Mouse (Mus musculus) neural tube, embryonic 13.5 days (tissue): ENCODE data around the gene Il12b. TPM values are rescaled to one million over a fixed set of nuclear protein-coding genes. Genes with fewer than 3 reads are reported as not detected.
A peak's percentile ranks its signal among the peaks of the same experiment; 100 is the strongest.

Source experiments
- ATAC-seq: fragments of 200-750 bp; cut with Nextera tagmentation; 2 replicates; pipeline ENCODE4 v1.8.0; 2017; ENCODE audit warnings: low read depth, mild to moderate bottlenecking, moderate TSS enrichment, moderate library complexity
- H3K27ac ChIP-seq: fragments of 300-500 bp; sonication (generic); replicated peaks from 2 replicates; pipeline ENCODE4 v1.5.1; 2015; ENCODE audit warnings: moderate library complexity, mild to moderate bottlenecking, inconsistent platforms
- H3K27me3 ChIP-seq: fragments of 300-500 bp; sonication (generic); 2 replicates; pipeline ENCODE4 v1.6.1; 2015; ENCODE audit warnings: mild to moderate bottlenecking, inconsistent platforms
- H3K36me3 ChIP-seq: fragments of 300-500 bp; sonication (generic); 2 replicates; pipeline ENCODE4 v1.6.1; 2015; ENCODE audit warnings: mild to moderate bottlenecking, inconsistent platforms
- H3K4me1 ChIP-seq: fragments of 300-500 bp; sonication (generic); replicated peaks from 2 replicates; pipeline ENCODE4 v1.6.1; 2015; ENCODE audit warnings: inconsistent platforms
- H3K4me2 ChIP-seq: fragments of 300-500 bp; sonication (generic); 2 replicates; pipeline ENCODE4 v1.6.1; 2015; ENCODE audit warnings: inconsistent platforms, mild to moderate bottlenecking, moderate library complexity
- H3K4me3 ChIP-seq: fragments of 300-500 bp; sonication (generic); 2 replicates; pipeline ENCODE4 v1.5.1; 2015; ENCODE audit warnings: mild to moderate bottlenecking, inconsistent platforms
- H3K9ac ChIP-seq: fragments of 300-500 bp; sonication (generic); 2 replicates; pipeline ENCODE4 v1.6.1; 2015; ENCODE audit warnings: moderate library complexity, mild to moderate bottlenecking, inconsistent platforms
- H3K9me3 ChIP-seq: fragments of 300-500 bp; sonication (generic); 2 replicates; pipeline ENCODE4 v1.6.1; 2016; ENCODE audit warnings: inconsistent platforms
- WGBS: fragments of 180-500 bp; shearing (Covaris S2); methylation state at CpG from one replicate; pipeline ENCODE4 v1.1.7; 2015; 5-methylcytosine and 5-hydroxymethylcytosine counted together
- polyA plus RNA-seq: library from polyadenylated mRNA; unstranded; fragments of >200 nt; fragmentation: Nextera tagmentation; extraction: Ambion mirVana; gene quantifications from 2 replicates; pipeline ENCODE4 v1.2.1, GENCODE M21; 2015

The Il12b gene
- not detected in 2 replicates for polyA plus RNA-seq

DNA sequence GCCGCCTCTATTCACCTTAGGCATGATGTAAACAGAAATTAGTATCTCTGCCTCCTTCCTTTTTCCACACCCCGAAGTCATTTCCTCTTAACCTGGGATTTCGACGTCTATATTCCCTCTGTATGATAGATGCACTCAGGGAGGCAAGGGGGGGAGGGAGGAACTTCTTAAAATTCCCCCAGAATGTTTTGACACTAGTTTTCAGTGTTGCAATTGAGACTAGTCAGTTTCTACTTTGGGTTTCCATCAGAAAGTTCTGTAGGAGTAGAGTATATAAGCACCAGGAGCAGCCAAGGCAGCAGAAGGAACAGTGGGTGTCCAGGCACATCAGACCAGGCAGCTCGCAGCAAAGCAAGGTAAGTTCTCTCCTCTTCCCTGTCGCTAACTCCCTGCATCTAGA lies at the start of gene Il12b:
Il12b (plus strand) TSS at position 301 of the 400 bp plus-strand sequence.
- Histone ChIP-seq H3K36me3 (no peaks in the 10 kb centered on the region), H3K4me2 (peak within 1 kb of the TSS; percentile 66), H3K27me3 (no peaks in the 10 kb centered on the region), H3K9me3 (no peaks in the 10 kb centered on the region), H3K4me1 (peaks cover 21% of the 10 kb centered on the region), H3K9ac (peak within 1 kb of the TSS; percentile 61), H3K4me3 (peak within 1 kb of the TSS; percentile 38), H3K27ac (no peak within 1 kb of the TSS)
- WGBS = 84% methylated on average over 6 of the region's 6 CpGs
- ATAC-seq = no peak

DNA sequence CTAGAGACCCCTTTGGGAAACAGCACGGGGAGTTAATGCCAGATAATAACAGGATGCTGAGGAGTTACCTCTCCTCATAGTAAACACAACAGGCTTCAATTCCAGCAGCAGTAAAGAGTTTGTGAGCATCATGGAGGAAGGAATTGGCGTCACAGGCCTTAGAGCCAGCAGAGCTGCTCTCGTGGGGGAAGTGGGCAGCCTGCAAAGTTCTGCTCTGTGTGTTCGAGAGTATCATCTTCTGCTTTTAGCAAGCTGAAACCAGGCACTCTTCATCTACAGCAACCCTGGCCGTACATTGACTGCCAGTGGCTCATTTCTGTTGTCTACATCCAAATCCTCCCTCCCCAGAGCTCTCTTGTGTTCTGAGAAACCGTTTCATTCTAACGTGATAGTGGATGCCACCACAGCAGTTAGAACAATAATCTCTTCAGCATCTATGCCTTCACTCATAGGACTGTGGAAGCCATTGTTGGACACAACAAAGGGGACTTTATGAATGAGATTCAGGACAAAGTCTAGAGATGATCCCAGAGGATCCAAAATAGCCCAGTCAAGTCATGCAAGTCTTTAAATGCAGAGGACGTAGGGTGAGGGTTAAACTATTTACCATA lies 44.9 kb upstream of the Il12b start:
- Histone ChIP-seq H3K4me2 (no peak overlapping the region), H3K36me3 (no peaks in the 10 kb centered on the region), H3K9me3 (no peaks in the 10 kb centered on the region), H3K27me3 (no peaks in the 10 kb centered on the region), H3K4me1 (no peaks in the 10 kb centered on the region), H3K4me3 (no peak overlapping the region), H3K27ac (no peak overlapping the region), H3K9ac (no peak overlapping the region)
- 75% methylated on average over 8 of the region's 8 CpGs for WGBS
- no peak for ATAC-seq

DNA sequence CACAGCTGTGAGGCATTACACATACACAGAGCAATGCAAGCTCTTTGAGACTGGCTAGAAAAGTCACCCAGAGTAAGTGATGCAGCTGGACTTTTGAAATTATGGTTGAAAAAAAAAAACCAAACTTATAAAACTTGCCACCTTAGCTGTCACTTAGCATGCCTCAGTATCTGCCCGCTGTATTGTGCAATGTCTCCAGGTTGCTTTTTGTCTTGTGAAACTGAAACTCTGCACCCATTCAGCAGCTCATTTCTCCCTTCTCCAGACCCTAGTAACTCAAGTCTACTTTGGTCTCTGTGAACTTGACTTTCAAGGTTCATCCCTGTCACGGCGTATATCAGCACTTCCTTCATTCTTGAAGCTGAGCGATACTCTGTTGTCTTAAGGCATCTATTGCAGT lies 43.7 kb upstream of the Il12b start:
- Histone ChIP-seq H3K9ac (no peak overlapping the region), H3K9me3 (no peaks in the 10 kb centered on the region), H3K4me2 (no peak overlapping the region), H3K36me3 (no peaks in the 10 kb centered on the region), H3K27ac (no peak overlapping the region), H3K4me1 (no peaks in the 10 kb centered on the region), H3K27me3 (no peaks in the 10 kb centered on the region), H3K4me3 (no peak overlapping the region)
- WGBS = 90% methylated on average over 4 of the region's 4 CpGs
- ATAC-seq = no peak

DNA sequence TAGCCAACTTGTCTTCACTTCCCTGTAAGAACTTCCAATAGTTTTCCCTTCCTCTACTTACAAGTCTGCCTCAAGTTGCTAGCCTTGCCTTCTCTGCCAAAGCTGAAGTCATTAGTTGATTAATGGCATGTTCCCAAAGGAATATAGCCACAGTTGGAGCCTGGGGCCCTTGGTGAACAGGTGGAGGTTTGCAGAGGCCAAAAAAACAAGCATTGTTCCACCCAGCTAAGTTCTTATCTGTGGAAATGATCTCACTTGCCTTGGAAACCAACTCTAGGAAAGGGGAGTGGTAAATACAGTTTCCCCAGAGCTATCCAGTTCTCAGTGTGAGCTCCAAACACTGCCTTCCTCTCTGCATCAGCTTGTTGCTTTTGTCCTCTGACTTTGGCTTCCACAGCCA lies 35.3 kb upstream of the Il12b start:
- H3K4me2 ChIP-seq = no peak overlapping the region
- ATAC-seq = no peak

DNA sequence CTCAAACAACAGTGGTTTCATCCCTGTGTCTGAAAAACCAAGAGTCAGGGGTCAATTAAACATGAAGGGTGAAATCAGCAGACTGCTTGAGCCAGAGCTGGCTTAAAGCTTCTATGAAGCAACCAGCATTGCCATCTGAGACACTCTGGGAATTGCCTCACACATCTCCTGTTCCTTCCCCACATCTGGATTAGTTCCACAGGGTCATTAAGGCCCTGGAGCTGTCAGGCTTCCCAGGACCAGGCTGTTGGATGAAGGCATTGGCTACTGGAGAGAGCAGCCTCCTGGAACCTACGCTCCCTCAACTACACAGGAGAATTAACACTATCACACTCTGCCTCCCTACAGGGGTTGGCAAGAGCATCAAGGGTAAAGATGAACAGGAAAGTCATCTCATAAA lies 32.2 kb upstream of the Il12b start:
- Histone ChIP-seq H3K9me3 (no peaks in the 10 kb centered on the region), H3K27me3 (no peaks in the 10 kb centered on the region), H3K4me2 (no peak overlapping the region), H3K4me1 (no peaks in the 10 kb centered on the region), H3K36me3 (no peaks in the 10 kb centered on the region), H3K27ac (no peak overlapping the region), H3K4me3 (no peak overlapping the region), H3K9ac (no peak overlapping the region)
- no peak for ATAC-seq
- WGBS = 80% methylated on average over 1 of the region's 1 CpGs

More for the DNA sequence above, 35.3 kb upstream of the Il12b start:
- Histone ChIP-seq H3K4me3 (no peak overlapping the region), H3K27ac (no peak overlapping the region), H3K4me1 (no peaks in the 10 kb centered on the region), H3K9ac (no peak overlapping the region), H3K27me3 (no peaks in the 10 kb centered on the region), H3K36me3 (no peaks in the 10 kb centered on the region), H3K9me3 (no peaks in the 10 kb centered on the region)

DNA sequence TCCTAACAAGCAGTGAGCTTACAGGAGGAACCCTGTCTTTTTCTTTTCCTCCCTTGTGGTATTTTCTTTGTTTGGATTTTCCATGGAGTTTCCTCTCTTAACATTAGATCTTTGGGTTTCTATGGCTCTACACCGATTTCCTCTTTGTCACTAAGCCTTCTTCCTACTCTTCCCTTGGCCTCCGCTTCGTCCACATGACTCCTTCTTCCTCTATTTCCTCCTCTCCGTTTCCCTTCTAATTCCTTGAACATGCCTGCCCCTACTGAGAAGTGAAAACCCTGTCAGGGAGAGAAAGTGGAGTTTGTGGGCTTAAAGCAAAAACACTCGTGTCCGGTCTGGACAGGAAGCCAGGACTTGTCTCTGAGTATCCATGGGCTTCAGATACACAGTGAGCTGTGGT lies 27.0 kb upstream of the Il12b start:
- Histone ChIP-seq H3K27ac (no peak overlapping the region), H3K27me3 (no peaks in the 10 kb centered on the region), H3K4me1 (no peaks in the 10 kb centered on the region), H3K9ac (no peak overlapping the region), H3K4me3 (no peak overlapping the region), H3K4me2 (no peak overlapping the region), H3K9me3 (no peaks in the 10 kb centered on the region), H3K36me3 (no peaks in the 10 kb centered on the region)
- no peak for ATAC-seq
- 84% methylated on average over 6 of the region's 6 CpGs for WGBS

DNA sequence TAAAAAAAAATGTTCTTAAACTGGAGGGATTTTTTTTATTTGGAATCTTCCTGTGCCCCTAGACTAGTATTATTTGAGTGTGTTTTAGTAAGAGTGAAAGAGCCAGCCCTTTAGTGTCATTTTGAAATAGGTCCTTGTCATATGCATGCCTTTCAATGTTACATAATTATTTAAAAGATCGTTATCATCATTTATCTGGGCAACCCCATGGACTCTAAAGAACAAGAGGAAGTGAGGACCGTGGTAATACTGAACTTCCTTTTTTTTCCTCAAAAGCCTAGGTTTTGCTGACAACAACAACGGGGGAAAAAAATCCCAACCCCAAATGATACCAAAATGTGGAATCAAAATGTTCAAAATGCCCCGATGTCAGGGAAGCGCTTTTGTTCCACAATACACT lies 22.0 kb upstream of the Il12b start:
- Histone ChIP-seq H3K36me3 (no peaks in the 10 kb centered on the region), H3K4me2 (no peak overlapping the region), H3K4me1 (no peaks in the 10 kb centered on the region), H3K9ac (no peak overlapping the region), H3K9me3 (no peaks in the 10 kb centered on the region), H3K27me3 (no peaks in the 10 kb centered on the region), H3K27ac (no peak overlapping the region), H3K4me3 (no peak overlapping the region)
- 90% methylated on average over 5 of the region's 5 CpGs for WGBS
- no peak for ATAC-seq

DNA sequence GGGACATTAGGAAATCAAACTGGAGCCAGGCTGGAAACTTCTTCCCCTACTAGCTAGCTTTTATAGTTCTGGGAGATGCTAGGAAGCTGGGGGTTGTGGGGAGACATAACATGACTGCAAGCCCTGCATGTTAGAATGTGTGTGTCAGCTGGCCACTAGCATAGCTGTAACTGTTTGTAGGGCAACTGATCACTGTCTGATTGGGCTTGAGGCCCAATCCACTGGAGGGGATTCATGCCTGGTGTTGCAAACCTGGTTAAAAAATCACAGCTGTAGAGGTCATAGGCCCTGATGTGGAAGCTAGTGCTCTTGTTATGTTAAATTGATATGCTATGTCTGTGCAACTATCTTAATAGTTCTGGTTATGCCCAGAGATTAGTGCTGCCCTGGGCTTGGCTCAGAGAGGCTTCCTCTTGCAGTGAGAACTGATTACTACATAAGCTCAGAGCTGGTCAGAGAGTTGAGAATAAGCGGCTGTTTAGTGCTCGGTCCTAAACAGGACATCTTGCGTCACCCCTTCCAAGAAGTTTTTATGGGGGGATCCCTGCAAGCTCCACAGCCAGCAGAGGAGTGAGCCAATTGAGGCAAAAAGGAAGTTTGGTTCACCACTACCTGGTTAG lies 19.3 kb upstream of the Il12b start:
- Histone ChIP-seq H3K27ac (no peak overlapping the region), H3K9ac (no peak overlapping the region), H3K4me3 (no peak overlapping the region), H3K27me3 (no peaks in the 10 kb centered on the region), H3K4me2 (no peak overlapping the region), H3K9me3 (no peaks in the 10 kb centered on the region), H3K4me1 (no peaks in the 10 kb centered on the region), H3K36me3 (no peaks in the 10 kb centered on the region)
- ATAC-seq = no peak
- WGBS = 87% methylated on average over 3 of the region's 3 CpGs

DNA sequence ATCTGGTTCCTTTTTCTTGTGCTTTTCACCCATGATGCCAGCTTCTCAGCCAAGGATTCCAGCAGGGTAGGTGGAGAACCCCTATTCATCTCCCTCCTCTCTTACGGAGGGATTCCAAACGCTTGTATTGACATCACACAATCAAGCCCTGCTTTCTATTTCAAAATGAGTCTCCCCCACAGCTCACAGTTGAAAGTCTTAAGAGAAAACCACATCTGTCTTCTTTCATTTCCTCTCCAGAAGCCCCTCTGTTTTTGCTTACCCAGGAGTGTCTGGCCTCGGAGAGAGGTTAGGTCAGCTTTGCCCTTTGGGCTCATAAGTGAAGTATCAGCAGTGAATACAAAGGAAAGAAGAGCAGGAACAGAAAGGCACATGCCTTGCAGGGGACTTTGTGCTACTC lies 17.7 kb upstream of the Il12b start:
- H3K4me1 ChIP-seq = no peaks in the 10 kb centered on the region
- no peak for ATAC-seq
- H3K36me3 ChIP-seq = no peaks in the 10 kb centered on the region
- no peak overlapping the region for H3K9ac ChIP-seq
- no peak overlapping the region for H3K4me3 ChIP-seq
- no peaks in the 10 kb centered on the region for H3K9me3 ChIP-seq
- no peaks in the 10 kb centered on the region for H3K27me3 ChIP-seq
- H3K4me2 ChIP-seq = no peak overlapping the region
- 58% methylated on average over 3 of the region's 3 CpGs for WGBS
- H3K27ac ChIP-seq = no peak overlapping the region

DNA sequence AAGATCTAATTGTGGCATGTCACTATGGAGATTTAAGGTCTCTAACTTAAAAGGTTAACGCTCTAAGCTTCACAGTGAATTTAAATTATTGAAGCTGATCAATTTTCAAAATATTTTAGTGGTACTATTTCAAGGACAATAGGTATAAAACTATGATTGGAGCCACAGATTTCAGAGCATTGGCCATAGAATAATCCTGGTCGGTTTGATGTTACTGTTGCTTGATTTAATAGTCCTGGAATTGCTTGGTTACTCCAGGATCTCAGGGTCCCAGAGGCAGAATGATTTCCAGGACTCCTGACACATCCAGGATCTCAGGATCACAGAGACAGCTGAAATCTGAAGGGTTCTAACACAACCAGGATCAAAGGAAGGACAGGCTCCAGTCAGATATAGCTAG lies 12.8 kb upstream of the Il12b start:
- ATAC-seq = no peak
- Histone ChIP-seq H3K4me1 (no peaks in the 10 kb centered on the region), H3K27ac (no peak overlapping the region), H3K9me3 (no peaks in the 10 kb centered on the region), H3K4me2 (no peak overlapping the region), H3K27me3 (no peaks in the 10 kb centered on the region), H3K36me3 (no peaks in the 10 kb centered on the region), H3K4me3 (no peak overlapping the region), H3K9ac (no peak overlapping the region)
- 81% methylated on average over 2 of the region's 2 CpGs for WGBS

DNA sequence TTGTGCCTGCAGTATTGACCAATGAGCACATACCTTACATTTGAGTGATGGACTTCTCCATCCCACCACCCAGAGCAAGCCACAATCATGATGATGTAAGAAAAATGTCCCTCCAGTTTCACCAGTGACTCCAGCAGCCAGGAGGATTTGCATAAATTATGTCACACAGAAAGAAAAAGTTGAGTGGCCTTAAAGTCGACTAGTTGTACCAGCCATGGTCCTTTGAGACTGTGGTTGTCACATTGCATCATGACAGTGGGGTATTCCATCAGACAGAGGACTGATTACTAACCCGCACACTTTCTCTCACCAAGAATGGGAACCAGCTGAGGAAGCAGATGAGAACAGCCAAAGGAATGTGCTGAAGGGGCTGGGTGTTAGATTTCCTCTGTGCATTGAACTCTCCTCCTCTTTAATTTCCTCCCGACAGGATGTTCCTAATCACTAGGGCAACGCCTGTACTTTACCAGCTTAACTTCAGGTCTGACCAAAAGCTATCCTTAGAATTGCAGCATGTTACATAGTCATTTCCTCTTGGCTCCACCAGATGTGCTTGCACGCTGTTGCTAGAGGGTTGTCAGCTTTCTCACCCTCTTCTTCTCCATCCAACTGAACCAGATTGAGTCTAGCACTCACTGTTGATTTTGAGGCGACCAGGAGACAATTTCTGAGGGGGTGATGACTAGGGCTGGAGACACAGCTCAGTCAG lies 9.7 kb upstream of the Il12b start:
- H3K4me3 ChIP-seq = no peak overlapping the region
- H3K27me3 ChIP-seq = no peaks in the 10 kb centered on the region
- no peak for ATAC-seq
- no peak overlapping the region for H3K4me2 ChIP-seq
- H3K36me3 ChIP-seq = no peaks in the 10 kb centered on the region
- no peaks in the 10 kb centered on the region for H3K4me1 ChIP-seq
- 57% methylated on average over 6 of the region's 6 CpGs for WGBS
- no peak overlapping the region for H3K27ac ChIP-seq
- H3K9me3 ChIP-seq = no peaks in the 10 kb centered on the region
- no peak overlapping the region for H3K9ac ChIP-seq

DNA sequence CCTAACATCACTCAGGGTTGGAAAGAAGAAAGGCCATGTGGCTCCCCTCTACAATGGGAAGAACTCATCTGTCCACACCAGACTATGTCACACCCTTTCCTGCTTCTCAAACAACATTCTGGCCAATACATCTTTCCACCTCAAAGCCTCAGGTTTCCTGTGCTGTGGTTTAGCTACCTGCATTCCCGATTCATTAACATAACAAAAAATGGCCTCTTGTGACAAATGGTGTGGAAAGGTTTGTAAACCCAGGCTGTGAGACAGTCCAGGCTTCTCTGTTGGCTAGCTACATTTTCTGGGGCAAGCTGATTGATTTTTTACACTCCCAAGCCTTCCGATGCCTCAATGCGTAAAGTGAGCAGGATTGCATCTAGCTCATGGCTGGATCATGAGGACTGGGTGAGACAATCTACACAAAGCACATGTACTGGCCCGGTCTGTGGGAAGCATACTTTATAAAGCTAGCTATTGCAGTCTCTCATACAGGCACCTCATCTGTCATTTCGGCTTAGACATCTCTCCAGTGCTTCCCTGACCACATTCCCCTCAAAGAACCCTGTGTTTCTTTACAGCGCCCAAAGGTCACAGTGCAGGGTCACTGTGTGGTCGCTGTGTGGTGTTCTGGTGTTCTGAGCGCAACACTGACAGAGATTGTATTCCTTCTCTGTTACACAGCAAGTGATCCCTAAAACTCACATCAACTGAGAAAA lies 6.6 kb upstream of the Il12b start:
- Histone ChIP-seq H3K27ac (no peak overlapping the region), H3K27me3 (no peaks in the 10 kb centered on the region), H3K4me3 (no peak overlapping the region), H3K9me3 (no peaks in the 10 kb centered on the region), H3K9ac (no peak overlapping the region), H3K4me2 (no peak overlapping the region), H3K36me3 (no peaks in the 10 kb centered on the region), H3K4me1 (no peaks in the 10 kb centered on the region)
- 81% methylated on average over 8 of the region's 8 CpGs for WGBS
- no peak for ATAC-seq
